Mouse (Mus musculus): ENCODE measurements around the gene Olfr1089. TPM values are rescaled to one million over a fixed set of nuclear protein-coding genes. Genes with fewer than 3 reads are reported as not detected.

Olfr1089 gene
- polyA plus RNA-seq (2017; shearing (Covaris generic)), result not detected

DNA sequence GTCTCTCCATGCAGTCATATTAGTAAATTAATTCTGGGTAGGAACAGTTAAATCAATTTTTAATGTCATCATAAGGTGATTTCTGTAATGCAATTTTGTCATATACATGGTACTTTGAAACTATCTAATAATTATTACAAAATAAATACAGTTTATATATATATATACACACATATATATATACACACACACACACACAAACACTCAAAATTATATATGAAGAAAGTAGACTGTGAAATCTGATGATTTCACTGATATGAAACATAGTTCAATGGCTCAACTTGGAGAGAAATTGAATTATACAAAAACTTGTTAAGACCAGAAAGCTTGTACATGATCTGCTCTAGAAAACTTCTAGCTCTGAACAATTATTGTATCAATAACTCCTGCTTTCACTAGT, at the start of gene Olfr1089:
Gene Olfr1089 (minus strand): TSS at position 101 of the 400 bp plus-strand sequence.

DNA sequence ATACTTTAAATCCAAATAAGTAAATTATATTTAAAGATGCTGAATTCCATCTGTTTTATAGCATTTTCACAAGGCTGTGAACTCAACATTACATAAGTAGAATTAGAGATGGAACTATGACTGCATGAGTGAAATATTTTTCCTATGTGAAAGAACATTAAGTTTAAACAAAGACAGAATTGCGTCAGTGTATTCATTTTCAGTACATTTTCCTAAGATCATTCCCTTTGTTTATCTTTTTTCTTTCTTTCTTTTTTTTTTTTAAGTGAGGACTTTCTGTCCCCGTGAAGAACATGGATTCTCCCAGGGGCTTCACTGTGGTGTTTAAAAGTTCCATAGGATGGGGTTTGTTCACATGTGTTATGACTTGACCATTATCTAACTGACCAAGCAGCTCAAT, 48.7 kb upstream of the Olfr1089 start, which contains the start of gene Olfr1093:
Gene Olfr1093 (plus strand): TSS at position 301 of the 400 bp plus-strand sequence.

DNA sequence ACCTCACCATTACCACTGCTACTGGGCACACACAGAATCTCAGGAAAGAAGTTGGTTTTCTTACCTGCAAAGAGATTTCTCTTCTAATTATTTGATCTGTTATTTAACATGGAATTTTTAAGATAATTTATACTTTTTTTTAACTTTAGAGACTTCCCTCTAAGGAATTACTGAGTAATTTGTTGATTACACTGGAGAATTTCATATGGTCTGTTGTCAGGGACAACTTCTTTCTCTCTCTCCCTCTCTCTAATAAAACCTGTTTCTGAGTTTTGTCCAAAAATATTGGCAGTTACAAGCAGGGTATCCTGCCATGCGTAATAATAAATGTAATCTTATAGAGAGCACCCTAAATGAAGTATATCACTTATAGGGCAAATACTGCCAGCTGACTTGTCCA, 25.4 kb upstream of the Olfr1089 start, which contains the start of gene Olfr1090:
Gene Olfr1090 (minus strand): TSS at position 101 of the 400 bp plus-strand sequence.

DNA sequence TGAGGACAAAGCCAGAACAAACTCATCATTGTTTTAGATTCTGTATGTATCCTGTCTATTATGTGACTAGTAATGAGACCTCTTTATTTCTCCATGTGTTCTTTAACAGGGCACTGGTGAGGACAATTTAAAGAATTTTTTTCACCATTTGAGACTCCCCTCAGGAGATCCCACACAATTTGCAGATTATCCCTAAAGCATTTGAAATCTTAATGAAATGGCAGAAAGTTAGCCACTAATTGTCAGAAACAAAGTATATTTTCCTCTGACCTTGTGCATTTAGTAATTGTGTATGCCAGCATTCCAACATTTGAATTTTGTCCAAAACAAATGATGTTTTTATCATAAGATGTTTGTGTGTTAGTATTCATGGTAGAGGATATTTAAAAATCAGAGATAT, 35.2 kb downstream of the Olfr1089 start, which contains the start of gene Olfr1087:
Gene Olfr1087 (minus strand): TSS at position 101 of the 400 bp plus-strand sequence.

Other genes with a start within 250 kb of the Olfr1089 start
- gene Olfr228, start 246.3 kb downstream of the Olfr1089 start, polyA plus RNA-seq (2017; shearing (Covaris generic)), result not detected
- gene Olfr1076, start 225.2 kb downstream of the Olfr1089 start, polyA plus RNA-seq (2017; shearing (Covaris generic)), result not detected
- not detected for gene Olfr1079, start 191.2 kb downstream of the Olfr1089 start, polyA plus RNA-seq (2017; shearing (Covaris generic))
- gene Olfr1080, start 175.5 kb downstream of the Olfr1089 start, polyA plus RNA-seq (2017; shearing (Covaris generic)), result not detected
- gene Olfr1082, start 134.7 kb downstream of the Olfr1089 start, polyA plus RNA-seq (2017; shearing (Covaris generic)), result not detected
- gene Olfr1084, start 94.0 kb downstream of the Olfr1089 start, polyA plus RNA-seq (2017; shearing (Covaris generic)), result not detected
- not detected for gene Olfr1085, start 71.7 kb downstream of the Olfr1089 start, polyA plus RNA-seq (2017; shearing (Covaris generic))
- gene Olfr1086, start 53.6 kb downstream of the Olfr1089 start, polyA plus RNA-seq (2017; shearing (Covaris generic)), result not detected
- not detected for gene Olfr1087, start 35.3 kb downstream of the Olfr1089 start, polyA plus RNA-seq (2017; shearing (Covaris generic))
- gene Olfr1090, start 25.3 kb upstream of the Olfr1089 start, polyA plus RNA-seq (2017; shearing (Covaris generic)), result under 1 TPM in 1 of 2 experiments, not detected in 1; 0.56 TPM
- not detected for gene Olfr1093, start 48.8 kb upstream of the Olfr1089 start, polyA plus RNA-seq (2017; shearing (Covaris generic))
- gene Olfr141, start 76.3 kb upstream of the Olfr1089 start, polyA plus RNA-seq (2017; shearing (Covaris generic)), result not detected
- gene Olfr1094, start 91.0 kb upstream of the Olfr1089 start, polyA plus RNA-seq (2017; shearing (Covaris generic)), result not detected
- under 1 TPM in 1 of 2 experiments, not detected in 1; 0.57 TPM for gene Olfr1095, start 118.0 kb upstream of the Olfr1089 start, polyA plus RNA-seq (2017; shearing (Covaris generic))
- under 1 TPM; 0.04 to 0.28 TPM for gene Gm13723, start 141.1 kb upstream of the Olfr1089 start, polyA plus RNA-seq (2017; shearing (Covaris generic))
- gene Olfr1097, start 158.5 kb upstream of the Olfr1089 start, polyA plus RNA-seq (2017; shearing (Covaris generic)), result under 1 TPM in 1 of 2 experiments, not detected in 1; 0.17 TPM
- gene Olfr1098, start 190.8 kb upstream of the Olfr1089 start, polyA plus RNA-seq (2017; shearing (Covaris generic)), result under 1 TPM in 1 of 2 experiments, not detected in 1; 0.37 TPM
- not detected for gene Olfr1099, start 227.0 kb upstream of the Olfr1089 start, polyA plus RNA-seq (2017; shearing (Covaris generic))
- gene Olfr1100, start 246.3 kb upstream of the Olfr1089 start, polyA plus RNA-seq (2017; shearing (Covaris generic)), result not detected